Mouse (Mus musculus): Measurements from ENCODE around the gene Ifit1. TPM values are rescaled to one million over a fixed set of nuclear protein-coding genes. Genes with fewer than 3 reads are reported as not detected.

The Ifit1 gene
- total and polyA plus RNA-seq, 3 experiments: 0.25 to 2.3 (median 1.4) TPM

DNA sequence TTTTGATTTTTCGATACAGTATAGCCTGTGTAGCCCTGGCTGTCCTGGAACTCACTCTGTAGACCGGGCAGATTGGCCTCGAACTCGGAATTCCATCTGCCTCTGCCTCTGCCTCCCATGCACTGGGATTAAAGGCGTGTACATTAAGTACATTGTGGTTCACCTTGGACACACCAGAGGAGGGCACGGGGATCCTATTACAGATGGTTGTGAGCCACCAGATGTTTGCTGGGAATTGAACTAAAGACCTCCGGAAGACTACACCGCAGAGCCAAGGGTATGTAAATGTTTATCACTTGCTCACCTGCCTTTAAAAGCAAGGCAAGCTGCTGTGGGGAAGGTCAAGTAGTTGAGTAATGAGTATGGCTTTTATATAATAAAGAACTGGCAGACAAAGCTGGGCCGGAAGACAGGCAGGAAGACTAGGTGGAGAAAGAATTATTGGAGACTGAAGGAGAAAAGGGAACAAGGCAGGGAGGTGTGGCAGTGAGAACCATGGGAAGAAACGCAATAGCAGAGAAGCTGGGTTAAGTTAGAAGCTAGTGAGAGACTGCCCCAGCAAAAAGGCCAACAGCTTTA, 14.6 kb downstream of the Ifit1 start:
- in situ Hi-C loops (cut with MboI; ENCODE audit: low pct_ligation_motif_present, low pct_unique_long_range_greater_than_20kb, low sequenced_read_pairs): no loop called here
- Histone ChIP-seq H3K4me2 (ENCODE audit: insufficient read depth, low read depth, poor library complexity, severe bottlenecking) (no peak overlapping the region), H3K27ac (ENCODE audit: insufficient read depth, low read depth) (no peak overlapping the region), H3K4me1 (ENCODE audit: control insufficient read depth in 1 of 2, insufficient read depth in 2 of 2) (peaks cover 0 to 8% of the 10 kb centered on the region in 2 experiments; a peak in 1 of 4 replicates), H3K9ac (ENCODE audit: insufficient read depth, low read depth) (no peak overlapping the region), H3K4me3 (replicated peaks in 1 of 3; ENCODE audit: low read depth in 2 of 3, low read length in 2 of 3, poor library complexity in 1 of 3) (no peak overlapping the region), H3K79me2 (replicated peaks; ENCODE audit: control insufficient read depth, extremely low read depth, insufficient read depth, poor library complexity, severe bottlenecking) (no peaks in the 10 kb centered on the region), H3K36me3 (replicated peaks in 1 of 2; ENCODE audit: control insufficient read depth in 1 of 2, insufficient read depth in 1 of 2, low read length in 1 of 2) (no peaks in the 10 kb centered on the region), H3K27me3 (replicated peaks) (no peaks in the 10 kb centered on the region), H3K9me3 (replicated peaks; ENCODE audit: low read length) (no peaks in the 10 kb centered on the region)
- no peak for DNase-seq (ENCODE audit: extremely low read depth)
- dilution Hi-C loops (cut with MboI; ENCODE audit: extremely low pct_ligation_motif_present, extremely low pct_unique_long_range_greater_than_20kb, low sequenced_read_pairs): no loop called here
- TF ChIP-seq USF2 (conservative IDR thresholded peaks at IDR 0.05; ENCODE audit: low read depth, low read length): no peak
- no peak for TF ChIP-seq SMC3 (IDR thresholded peaks at IDR 0.05; ENCODE audit: low read depth, low read length)
- TF ChIP-seq UBTF (IDR thresholded peaks at IDR 0.05; ENCODE audit: low read depth, low read length): no peak
- TF ChIP-seq JUN (IDR thresholded peaks at IDR 0.05; ENCODE audit: insufficient read depth, low read depth, low read length): no peak
- TF ChIP-seq RCOR1 (conservative IDR thresholded peaks at IDR 0.05; ENCODE audit: low read depth, low read length): no peak
- TF ChIP-seq GABPA (IDR thresholded peaks at IDR 0.05; ENCODE audit: insufficient replicate concordance, low read depth, low read length): no peak
- TF ChIP-seq CHD2 (IDR thresholded peaks at IDR 0.05; ENCODE audit: low read length): no peak
- no peak for TF ChIP-seq ELF1 (IDR thresholded peaks at IDR 0.05; ENCODE audit: low read depth, low read length)
- no peak for TF ChIP-seq CTCF (conservative IDR thresholded peaks at IDR 0.05 in 1 of 2, IDR thresholded peaks at IDR 0.05 in 1 of 2; ENCODE audit: low read depth in 2 of 2, low read length in 2 of 2)
- TF ChIP-seq MXI1 (IDR thresholded peaks at IDR 0.05; ENCODE audit: low read depth, low read length): no peak
- no peak for TF ChIP-seq E2F4 (IDR thresholded peaks at IDR 0.05; ENCODE audit: insufficient replicate concordance, low read depth, low read length)
- TF ChIP-seq ZC3H11A (IDR thresholded peaks at IDR 0.05; ENCODE audit: low read depth, low read length): no peak
- no peak for TF ChIP-seq ZNF384 (IDR thresholded peaks at IDR 0.05; ENCODE audit: low read depth, low read length)
- no peak for TF ChIP-seq TBP (conservative IDR thresholded peaks at IDR 0.05; ENCODE audit: low read depth, low read length)
- TF ChIP-seq IRF4 (IDR thresholded peaks at IDR 0.05; ENCODE audit: low read depth, low read length): no peak

DNA sequence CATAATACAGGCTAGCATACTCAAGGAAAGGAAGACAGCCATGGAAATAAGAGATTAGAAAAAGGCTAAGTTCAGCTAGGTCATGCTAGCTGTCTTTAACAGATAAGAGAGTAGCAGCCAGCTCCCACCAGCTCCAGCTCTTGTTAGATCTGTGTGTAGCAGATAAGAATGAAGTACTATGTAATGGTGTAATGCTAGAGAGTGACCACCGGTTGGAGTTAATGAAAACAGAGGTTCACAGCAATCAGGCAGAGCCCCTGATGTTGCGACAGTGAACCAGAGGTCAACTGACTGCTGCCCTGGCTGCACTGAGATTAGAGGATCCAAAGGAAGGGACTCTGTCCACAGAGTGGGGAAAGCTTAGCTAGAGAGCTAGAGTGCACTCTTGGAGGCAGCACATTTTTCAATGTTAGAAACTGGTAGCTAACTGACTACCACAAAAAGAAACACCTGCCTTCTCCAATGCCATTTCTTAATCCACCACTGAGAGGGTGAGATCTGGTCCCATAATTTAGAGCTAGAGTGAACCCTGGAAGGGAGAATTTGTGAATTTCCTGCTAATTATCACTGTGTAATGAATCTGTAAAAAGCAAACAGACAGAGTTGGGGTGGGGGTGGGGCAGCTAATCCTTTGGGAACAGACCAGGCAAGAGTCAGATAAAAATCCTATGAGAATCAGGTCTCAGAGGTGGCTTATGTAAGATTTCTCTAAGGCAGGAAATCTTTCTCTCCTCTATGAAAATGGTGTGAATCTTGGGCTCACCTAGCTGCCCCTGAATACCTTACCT, 16.0 kb downstream of the Ifit1 start:
- Histone ChIP-seq H3K36me3 (replicated peaks in 1 of 2; ENCODE audit: control insufficient read depth in 1 of 2, insufficient read depth in 1 of 2, low read length in 1 of 2) (no peaks in the 10 kb centered on the region), H3K9ac (ENCODE audit: insufficient read depth, low read depth) (no peak overlapping the region), H3K4me2 (ENCODE audit: insufficient read depth, low read depth, poor library complexity, severe bottlenecking) (no peak overlapping the region), H3K27ac (ENCODE audit: insufficient read depth, low read depth) (no peak overlapping the region), H3K79me2 (replicated peaks; ENCODE audit: control insufficient read depth, extremely low read depth, insufficient read depth, poor library complexity, severe bottlenecking) (no peaks in the 10 kb centered on the region), H3K4me1 (ENCODE audit: control insufficient read depth in 1 of 2, insufficient read depth in 2 of 2) (peaks cover 0 to 8% of the 10 kb centered on the region in 2 experiments; a peak in 1 of 4 replicates), H3K4me3 (replicated peaks in 1 of 3; ENCODE audit: low read depth in 2 of 3, low read length in 2 of 3, poor library complexity in 1 of 3) (no peak overlapping the region), H3K9me3 (replicated peaks; ENCODE audit: low read length) (no peaks in the 10 kb centered on the region), H3K27me3 (replicated peaks) (no peaks in the 10 kb centered on the region)
- in situ Hi-C loops (cut with MboI; ENCODE audit: low pct_ligation_motif_present, low pct_unique_long_range_greater_than_20kb, low sequenced_read_pairs): no loop called here
- TF ChIP-seq MAX (IDR thresholded peaks at IDR 0.05; ENCODE audit: low read length): no peak
- no peak for TF ChIP-seq TBP (conservative IDR thresholded peaks at IDR 0.05; ENCODE audit: low read depth, low read length)
- TF ChIP-seq MEF2A (IDR thresholded peaks at IDR 0.05; ENCODE audit: borderline replicate concordance, low read depth, low read length): no peak
- no peak for TF ChIP-seq IRF4 (IDR thresholded peaks at IDR 0.05; ENCODE audit: low read depth, low read length)
- TF ChIP-seq CTCF (conservative IDR thresholded peaks at IDR 0.05 in 1 of 2, IDR thresholded peaks at IDR 0.05 in 1 of 2; ENCODE audit: low read depth in 2 of 2, low read length in 2 of 2): no peak
- TF ChIP-seq NELFE (IDR thresholded peaks at IDR 0.05; ENCODE audit: low read depth, low read length): no peak
- no peak for TF ChIP-seq MYC (IDR thresholded peaks at IDR 0.05; ENCODE audit: low read depth, low read length)
- TF ChIP-seq E2F4 (IDR thresholded peaks at IDR 0.05; ENCODE audit: insufficient replicate concordance, low read depth, low read length): no peak
- TF ChIP-seq CHD2 (IDR thresholded peaks at IDR 0.05; ENCODE audit: low read length): no peak
- TF ChIP-seq PAX5 (IDR thresholded peaks at IDR 0.05; ENCODE audit: low read length): no peak
- TF ChIP-seq ELF1 (IDR thresholded peaks at IDR 0.05; ENCODE audit: low read depth, low read length): no peak
- no peak for TF ChIP-seq BHLHE40 (IDR thresholded peaks at IDR 0.05; ENCODE audit: low read depth, low read length)
- TF ChIP-seq ZKSCAN1 (IDR thresholded peaks at IDR 0.05; ENCODE audit: borderline replicate concordance, low read depth, low read length): no peak
- no peak for TF ChIP-seq GABPA (IDR thresholded peaks at IDR 0.05; ENCODE audit: insufficient replicate concordance, low read depth, low read length)
- TF ChIP-seq SIN3A (IDR thresholded peaks at IDR 0.05; ENCODE audit: low read length): no peak
- TF ChIP-seq UBTF (IDR thresholded peaks at IDR 0.05; ENCODE audit: low read depth, low read length): no peak
- TF ChIP-seq HCFC1 (IDR thresholded peaks at IDR 0.05; ENCODE audit: low read depth, low read length): no peak
- no peak for TF ChIP-seq SMC3 (IDR thresholded peaks at IDR 0.05; ENCODE audit: low read depth, low read length)
- TF ChIP-seq ETS1 (conservative IDR thresholded peaks at IDR 0.05; ENCODE audit: low read depth, low read length): no peak
- no peak for TF ChIP-seq RCOR1 (conservative IDR thresholded peaks at IDR 0.05; ENCODE audit: low read depth, low read length)
- DNase-seq (ENCODE audit: extremely low read depth): no peak
- dilution Hi-C loops (cut with MboI; ENCODE audit: extremely low pct_ligation_motif_present, extremely low pct_unique_long_range_greater_than_20kb, low sequenced_read_pairs): no loop called here

All from CH12.LX (cell line).